Mouse (Mus musculus) splenic B cell, adult 2 months (primary cell): ENCODE data around the gene Ntm.

Experiments
- DNase-seq: peaks from one replicate; pipeline ENCODE4 v3.0.0-alpha.2; 2011; ENCODE audit warnings: low read depth, low spot score
- H3K27me3 ChIP-seq: 2 replicates; pipeline ENCODE4 v1.6.1; 2012; ENCODE audit warnings: mild to moderate bottlenecking, low read length, moderate library complexity, mixed read lengths; ENCODE audit not compliant: control insufficient read depth, poor library complexity, insufficient read depth, severe bottlenecking
- H3K36me3 ChIP-seq: 2 replicates; pipeline ENCODE4 v1.6.1; 2012; ENCODE audit warnings: mild to moderate bottlenecking, low read length, moderate library complexity, mixed read lengths; ENCODE audit not compliant: control insufficient read depth, poor library complexity, insufficient read depth, severe bottlenecking

The Ntm gene

DNA sequence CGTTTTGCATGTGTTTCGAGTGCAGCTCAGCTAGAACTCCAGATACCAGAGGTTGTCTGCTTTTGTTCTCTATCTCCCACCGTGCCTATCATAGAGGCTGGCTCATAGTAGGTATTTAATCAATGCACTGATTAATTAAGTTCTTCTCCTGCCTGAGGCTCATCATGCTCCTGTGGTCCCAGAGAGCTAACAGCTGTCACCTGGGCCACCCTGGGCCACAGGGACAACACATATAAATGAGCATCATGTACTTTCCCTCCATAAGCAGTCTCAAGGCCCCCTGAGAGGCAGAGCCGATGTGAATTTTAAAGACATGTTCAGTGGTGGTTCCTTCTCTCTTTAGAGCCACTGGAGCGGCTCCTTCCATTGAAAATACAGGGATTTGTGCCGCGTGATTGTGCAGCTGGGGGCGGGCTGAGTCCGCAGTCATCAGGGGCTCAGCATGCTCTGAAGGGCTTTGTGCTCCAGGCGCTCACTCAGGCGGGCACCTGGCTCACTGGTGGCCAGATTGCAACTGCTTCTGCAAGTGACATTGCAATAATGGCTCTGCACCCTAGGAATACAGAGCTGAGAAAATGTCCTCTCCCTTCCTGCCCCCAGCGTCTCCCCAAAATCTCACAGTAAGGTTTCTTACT, 160.8 kb downstream of the Ntm start:
- Histone ChIP-seq H3K36me3 (no peaks in the 10 kb centered on the region), H3K27me3 (no peaks in the 10 kb centered on the region)
- DNase-seq, result no peak

GRCm38 (mm10) chr9:29796281-29796680, 166.7 kb downstream of the Ntm start:
- DNase-seq, result no peak
- Histone ChIP-seq H3K36me3 (no peaks in the 10 kb centered on the region), H3K27me3 (no peaks in the 10 kb centered on the region)

GRCm38 (mm10) chr9:29791199-29791915, 171.6 kb downstream of the Ntm start:
- DNase-seq, result no peak
- H3K36me3 ChIP-seq, result no peaks in the 10 kb centered on the region
- H3K27me3 ChIP-seq, result no peaks in the 10 kb centered on the region

GRCm38 (mm10) chr9:29790017-29790416, 172.9 kb downstream of the Ntm start:
- H3K36me3 ChIP-seq, result no peaks in the 10 kb centered on the region

DNA sequence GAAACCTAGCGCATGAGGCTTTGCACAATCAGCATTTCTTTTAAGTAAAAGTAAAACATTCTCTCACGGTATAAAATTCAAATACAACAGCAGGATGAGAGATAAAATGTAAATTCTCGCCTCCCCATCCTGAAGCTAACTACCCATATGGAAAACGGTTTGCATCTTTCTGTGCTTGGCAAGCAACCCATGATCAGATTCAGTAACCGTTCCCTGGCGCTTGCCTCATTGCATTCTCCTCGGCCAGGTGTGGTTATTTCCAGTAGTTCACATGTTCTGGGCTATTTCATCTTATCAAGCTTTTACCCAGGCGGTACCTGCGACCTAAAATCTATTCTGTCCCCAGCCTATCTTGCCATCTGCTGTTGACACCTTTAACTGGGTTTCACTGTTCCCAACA, 174.1 kb downstream of the Ntm start:
- no peaks in the 10 kb centered on the region for H3K36me3 ChIP-seq

More at GRCm38 (mm10) chr9:29790017-29790416, 172.9 kb downstream of the Ntm start:
- H3K27me3 ChIP-seq, result no peaks in the 10 kb centered on the region
- DNase-seq, result no peak

DNA sequence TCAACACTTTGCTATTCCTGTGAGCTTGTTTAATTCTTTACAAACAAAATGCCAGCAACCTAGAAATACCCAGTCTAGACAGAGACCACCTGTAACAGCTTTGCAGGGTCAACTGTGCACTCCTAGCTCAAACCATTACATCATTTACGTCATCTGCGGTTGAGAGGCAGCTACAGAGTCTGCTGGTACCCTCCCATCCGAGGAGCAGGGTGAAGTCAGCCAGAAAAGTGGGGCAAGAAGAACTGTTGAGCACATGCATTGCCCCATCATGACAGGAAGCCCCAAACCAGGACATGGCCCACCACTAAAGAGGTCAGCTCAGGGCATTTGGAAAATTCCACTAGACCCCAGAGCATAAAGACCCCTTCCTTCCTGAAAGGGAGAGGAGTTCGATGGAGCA, 175.5 kb downstream of the Ntm start:
- Histone ChIP-seq H3K27me3 (no peaks in the 10 kb centered on the region), H3K36me3 (no peaks in the 10 kb centered on the region)
- DNase-seq, result no peak

More for the DNA sequence above, 174.1 kb downstream of the Ntm start:
- no peak for DNase-seq
- no peaks in the 10 kb centered on the region for H3K27me3 ChIP-seq

GRCm38 (mm10) chr9:29782697-29783096, 180.2 kb downstream of the Ntm start:
- no peak for DNase-seq
- no peaks in the 10 kb centered on the region for H3K36me3 ChIP-seq
- H3K27me3 ChIP-seq, result no peaks in the 10 kb centered on the region

DNA sequence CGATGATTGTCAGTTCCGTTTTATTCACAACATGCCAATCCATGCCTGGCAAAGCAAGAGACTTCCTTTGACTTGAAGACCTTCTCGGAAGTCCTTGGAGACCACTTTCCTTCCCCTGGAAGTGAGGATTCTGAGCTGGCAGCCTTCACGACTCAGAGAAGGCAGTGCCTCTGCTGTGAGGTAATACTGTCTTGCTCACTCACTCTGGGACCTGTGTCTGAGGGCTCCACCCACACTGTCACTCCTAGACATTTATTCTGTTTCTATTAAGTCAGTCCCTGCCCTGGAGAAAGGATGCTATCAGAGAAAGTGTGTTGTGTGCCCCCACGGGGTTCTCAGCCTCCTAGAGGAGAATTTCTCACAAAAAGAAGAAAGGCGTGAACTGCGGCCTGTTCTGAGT, 183.2 kb downstream of the Ntm start:
- no peaks in the 10 kb centered on the region for H3K27me3 ChIP-seq
- H3K36me3 ChIP-seq, result no peaks in the 10 kb centered on the region
- DNase-seq, result no peak

- Histone ChIP-seq H3K27me3 (no peaks in the 10 kb centered on the region), H3K36me3 (no peaks in the 10 kb centered on the region)
- no peak for DNase-seq
Measured at GRCm38 (mm10) chr9:29776951-29777350, 186.0 kb downstream of the Ntm start.

DNA sequence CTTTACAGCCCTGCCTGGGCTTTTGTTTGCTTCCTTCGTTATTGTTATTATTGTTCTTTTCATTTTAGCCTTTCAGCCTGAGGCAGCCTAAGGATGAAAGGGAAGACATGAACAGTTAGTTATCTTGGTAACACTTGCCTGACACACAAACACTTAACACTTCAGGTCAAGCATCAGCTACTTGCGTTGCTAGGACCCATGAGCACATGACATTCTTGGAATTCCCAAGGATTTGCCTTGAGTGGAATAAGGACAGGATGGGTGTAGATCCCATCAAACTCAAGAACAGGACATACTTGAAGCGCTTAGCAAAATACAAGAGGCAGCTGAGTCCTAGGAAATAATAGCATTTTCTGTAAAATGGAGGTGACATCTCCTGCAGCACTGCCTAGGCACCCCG, 186.4 kb downstream of the Ntm start:
- DNase-seq, result no peak
- no peaks in the 10 kb centered on the region for H3K27me3 ChIP-seq
- no peaks in the 10 kb centered on the region for H3K36me3 ChIP-seq

- H3K36me3 ChIP-seq, result no peaks in the 10 kb centered on the region
- H3K27me3 ChIP-seq, result no peaks in the 10 kb centered on the region
- DNase-seq, result no peak
Measured at GRCm38 (mm10) chr9:29776030-29776429, 186.9 kb downstream of the Ntm start.

GRCm38 (mm10) chr9:29772625-29773388, 190.1 kb downstream of the Ntm start:
- DNase-seq, result no peak
- H3K36me3 ChIP-seq, result no peaks in the 10 kb centered on the region
- no peaks in the 10 kb centered on the region for H3K27me3 ChIP-seq

DNA sequence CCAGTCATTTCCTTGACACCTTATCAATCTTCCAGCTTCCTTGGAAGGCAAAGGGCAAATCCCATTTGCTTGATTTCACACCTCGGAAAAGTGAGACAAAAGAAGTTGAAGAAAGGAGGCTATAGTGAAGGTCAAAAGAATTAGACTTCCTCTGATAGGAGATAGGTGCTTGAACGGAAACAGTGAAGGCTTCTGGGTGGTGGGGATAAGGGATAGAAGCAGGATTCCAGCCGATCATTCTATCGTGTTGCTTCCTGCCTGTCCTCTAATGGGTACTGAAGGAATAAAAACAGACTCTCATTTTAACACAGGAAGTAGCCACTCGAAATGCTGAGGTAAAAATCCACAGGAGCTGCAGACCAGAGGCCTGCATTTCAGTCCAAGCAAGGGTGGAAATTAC, 191.1 kb downstream of the Ntm start:
- Histone ChIP-seq H3K36me3 (no peaks in the 10 kb centered on the region), H3K27me3 (no peaks in the 10 kb centered on the region)
- no peak for DNase-seq

- DNase-seq, result no peak
- H3K36me3 ChIP-seq, result no peaks in the 10 kb centered on the region
- H3K27me3 ChIP-seq, result no peaks in the 10 kb centered on the region
Measured at GRCm38 (mm10) chr9:29771071-29771785, 191.7 kb downstream of the Ntm start.

GRCm38 (mm10) chr9:29769361-29769760, 193.6 kb downstream of the Ntm start:
- Histone ChIP-seq H3K36me3 (no peaks in the 10 kb centered on the region), H3K27me3 (no peaks in the 10 kb centered on the region)
- DNase-seq, result no peak
